Mouse (Mus musculus) limb, embryonic 14.5 days (tissue): ENCODE results near the gene Mras. TPM values are rescaled to one million over a fixed set of nuclear protein-coding genes. Genes with fewer than 3 reads are reported as not detected.

Experiments
- ATAC-seq: fragments of 200-750 bp; cut with Nextera tagmentation; 2 replicates; pipeline ENCODE4 v1.8.0; 2017; ENCODE audit warnings: low read depth, moderate number of reproducible peaks, moderate TSS enrichment; ENCODE audit not compliant: low FRiP score
- DNase-seq: peaks from one replicate; pipeline ENCODE4 v3.0.0-alpha.2; 2015; ENCODE audit warnings: low spot score
- H3K27ac ChIP-seq: fragments of 300-500 bp; sonication (generic); replicated peaks from 2 replicates; pipeline ENCODE4 v1.5.1; 2014; ENCODE audit warnings: low read depth, mild to moderate bottlenecking, low read length, moderate library complexity, mixed read lengths
- H3K27me3 ChIP-seq: fragments of 300-500 bp; sonication (generic); 2 replicates; pipeline ENCODE4 v1.6.1; 2014; ENCODE audit warnings: low read length, mixed read lengths; ENCODE audit not compliant: control insufficient read depth, insufficient read depth
- H3K36me3 ChIP-seq: fragments of 300-500 bp; sonication (generic); 2 replicates; pipeline ENCODE4 v1.6.1; 2014; ENCODE audit warnings: mild to moderate bottlenecking, low read length, moderate library complexity, mixed read lengths; ENCODE audit not compliant: control insufficient read depth, insufficient read depth
- H3K4me1 ChIP-seq: fragments of 300-500 bp; sonication (generic); 2 replicates; pipeline ENCODE4 v1.6.1; 2014; ENCODE audit warnings: antibody characterized with exemption, low read length, mixed read lengths; ENCODE audit not compliant: control insufficient read depth, insufficient read depth
- H3K4me2 ChIP-seq: fragments of 300-500 bp; sonication (generic); replicated peaks from 2 replicates; pipeline ENCODE4 v1.6.1; 2014; ENCODE audit warnings: low read depth, mild to moderate bottlenecking, low read length, moderate library complexity; ENCODE audit not compliant: severe bottlenecking
- H3K4me3 ChIP-seq: fragments of 300-500 bp; sonication (generic); replicated peaks from 2 replicates; pipeline ENCODE4 v1.5.1; 2014; ENCODE audit warnings: low read length
- H3K9ac ChIP-seq: fragments of 300-500 bp; sonication (generic); 2 replicates; pipeline ENCODE4 v1.6.1; 2014; ENCODE audit warnings: mild to moderate bottlenecking, low read depth, low read length, moderate library complexity; ENCODE audit not compliant: severe bottlenecking
- H3K9me3 ChIP-seq: fragments of 300-500 bp; sonication (generic); 2 replicates; pipeline ENCODE4 v1.6.1; 2016; ENCODE audit warnings: low read length; ENCODE audit not compliant: control insufficient read depth
- POLR2A ChIP-seq: fragments of 200-500 bp; IDR thresholded peaks from 2 replicates; pipeline ENCODE4 v1.8.0; 2012; ENCODE audit warnings: inconsistent platforms, mild to moderate bottlenecking, moderate library complexity, borderline replicate concordance; ENCODE audit not compliant: insufficient read depth, insufficient read length; ENCODE audit errors: extremely low read depth
- WGBS: fragments of 180-500 bp; shearing (Covaris S2); extraction: QIAGEN DNeasy Blood & Tissue Kit; methylation state at CpG from one replicate; pipeline ENCODE4 v1.1.7; 2014; 5-methylcytosine and 5-hydroxymethylcytosine counted together
- polyA plus RNA-seq, 2 experiments: library from polyadenylated mRNA; depleted of rRNA in 1 of 2; stranded (reverse) in 1 of 2; unstranded in 1 of 2; fragments of >200 nt; fragmentation: Nextera tagmentation in 1 of 2; extraction: Ambion mirVana in 1 of 2; gene quantifications; 2 replicates each; pipeline versions ENCODE4 v1.2.1 to v1.2.3; 2012 to 2014

Mras gene
- polyA plus RNA-seq, 2 experiments = 23.3 to 23.7 TPM

- Histone ChIP-seq H3K4me2 (no peak overlapping the region), H3K36me3 (peaks cover 44% of the 10 kb centered on the region), H3K9ac (no peak overlapping the region), H3K27ac (no peak overlapping the region), H3K9me3 (no peaks in the 10 kb centered on the region), H3K4me3 (no peak overlapping the region), H3K4me1 (no peaks in the 10 kb centered on the region), H3K27me3 (no peaks in the 10 kb centered on the region)
- ATAC-seq (no peak), DNase-seq (no peak)
- 72% methylated on average over 9 of the region's 9 CpGs for WGBS
- no peak for TF ChIP-seq POLR2A
These were observed 42.1 kb upstream of the Mras start for GRCm38 (mm10) chr9:99479181-99479711.

GRCm38 (mm10) chr9:99471334-99471733, 34.2 kb upstream of the Mras start:
- Histone ChIP-seq H3K27ac (no peak overlapping the region), H3K4me3 (no peak overlapping the region), H3K9ac (no peak overlapping the region), H3K27me3 (no peaks in the 10 kb centered on the region), H3K4me1 (no peaks in the 10 kb centered on the region), H3K9me3 (no peaks in the 10 kb centered on the region), H3K4me2 (no peak overlapping the region), H3K36me3 (peaks cover 13% of the 10 kb centered on the region)
- DNase-seq = no peak
- 38% methylated on average over 7 of the region's 7 CpGs for WGBS
- no peak for TF ChIP-seq POLR2A
- ATAC-seq = no peak

GRCm38 (mm10) chr9:99470347-99471092, 33.3 kb upstream of the Mras start:
- no peak for ATAC-seq
- H3K36me3 ChIP-seq = peaks cover 9% of the 10 kb centered on the region
- no peak overlapping the region for H3K27ac ChIP-seq
- no peaks in the 10 kb centered on the region for H3K9me3 ChIP-seq
- TF ChIP-seq POLR2A = no peak
- H3K4me2 ChIP-seq = no peak overlapping the region
- WGBS = 63% methylated on average over 16 of the region's 16 CpGs
- no peak overlapping the region for H3K4me3 ChIP-seq
- no peak for DNase-seq
- H3K27me3 ChIP-seq = no peaks in the 10 kb centered on the region
- no peaks in the 10 kb centered on the region for H3K4me1 ChIP-seq
- H3K9ac ChIP-seq = no peak overlapping the region

GRCm38 (mm10) chr9:99469681-99470273, 32.6 kb upstream of the Mras start:
- H3K9me3 ChIP-seq = no peaks in the 10 kb centered on the region
- no peak for TF ChIP-seq POLR2A
- H3K4me1 ChIP-seq = no peaks in the 10 kb centered on the region
- no peak overlapping the region for H3K27ac ChIP-seq
- no peak overlapping the region for H3K9ac ChIP-seq
- H3K4me3 ChIP-seq = no peak overlapping the region
- ATAC-seq (no peak), DNase-seq (no peak)
- H3K4me2 ChIP-seq = no peak overlapping the region
- 67% methylated on average over 8 of the region's 8 CpGs for WGBS
- H3K27me3 ChIP-seq = no peaks in the 10 kb centered on the region
- peaks cover 2% of the 10 kb centered on the region; the same call in 1 of the 2 replicates for H3K36me3 ChIP-seq

GRCm38 (mm10) chr9:99468572-99468971, 31.4 kb upstream of the Mras start:
- H3K4me1 ChIP-seq = no peaks in the 10 kb centered on the region
- no peak for DNase-seq
- no peak for ATAC-seq
- no peak overlapping the region for H3K4me2 ChIP-seq
- no peaks in the 10 kb centered on the region for H3K27me3 ChIP-seq
- no peak for TF ChIP-seq POLR2A
- H3K4me3 ChIP-seq = no peak overlapping the region
- no peak overlapping the region for H3K9ac ChIP-seq
- H3K9me3 ChIP-seq = no peaks in the 10 kb centered on the region
- 76% methylated on average over 9 of the region's 9 CpGs for whole genome bisulfite sequencing
- no peak overlapping the region for H3K27ac ChIP-seq
- no peaks in the 10 kb centered on the region for H3K36me3 ChIP-seq
